Mouse (Mus musculus) MEL (cell line): ENCODE measurements around the gene Ak4.

ENCODE experiments used
- CHD2 ChIP-seq: IDR thresholded peaks from 2 replicates; pipeline ENCODE4 v1.6.1; 2011; ENCODE audit warnings: low read length, improper control_type of control experiment
- CTCF ChIP-seq, 3 experiments: IDR thresholded peaks in 2 of 3; conservative IDR thresholded peaks in 1 of 3; 2 replicates each; pipeline ENCODE4 v1.5.1; 2011 to 2012; ENCODE audit warnings: low read length in 3 of 3, low read depth in 2 of 3, mild to moderate bottlenecking in 2 of 3, improper control_type of control experiment in 1 of 3, inconsistent platforms in 1 of 3, mixed read lengths in 1 of 3, moderate library complexity in 1 of 3; ENCODE audit not compliant: control insufficient read depth in 1 of 3, insufficient read depth in 1 of 3, poor library complexity in 1 of 3, severe bottlenecking in 1 of 3
- E2F4 ChIP-seq: IDR thresholded peaks from 2 replicates; pipeline ENCODE4 v1.6.1; 2011; ENCODE audit warnings: low read depth, low read length, improper control_type of control experiment, borderline replicate concordance
- ELF1 ChIP-seq: IDR thresholded peaks from 2 replicates; pipeline ENCODE4 v1.6.1; 2014; ENCODE audit warnings: low read depth, mild to moderate bottlenecking, inconsistent platforms, low read length, improper control_type of control experiment, moderate library complexity
- EP300 ChIP-seq, 2 experiments: IDR thresholded peaks; 2 replicates each; pipeline ENCODE4 v1.6.1; 2011; ENCODE audit warnings: improper control_type of control experiment in 2 of 2, low read length in 2 of 2, low read depth in 1 of 2, mild to moderate bottlenecking in 1 of 2
- GABPA ChIP-seq: IDR thresholded peaks from 2 replicates; pipeline ENCODE4 v1.6.1; 2012; ENCODE audit warnings: low read depth, mild to moderate bottlenecking, inconsistent platforms, low read length, improper control_type of control experiment, moderate library complexity
- MXI1 ChIP-seq: IDR thresholded peaks from 2 replicates; pipeline ENCODE4 v1.6.1; 2011; ENCODE audit warnings: mild to moderate bottlenecking, low read depth, low read length, improper control_type of control experiment
- MYC ChIP-seq: IDR thresholded peaks from 2 replicates; pipeline ENCODE4 v1.6.1; 2011; ENCODE audit warnings: low read depth, mild to moderate bottlenecking, low read length, improper control_type of control experiment, moderate library complexity
- POLR2A ChIP-seq, 2 experiments: IDR thresholded peaks; 2 replicates each; pipeline ENCODE4 v1.6.1; 2011 to 2012; ENCODE audit warnings: low read length in 2 of 2, mild to moderate bottlenecking in 2 of 2, control low read depth in 1 of 2, improper control_type of control experiment in 1 of 2, low read depth in 1 of 2, moderate library complexity in 1 of 2; ENCODE audit not compliant: control insufficient read depth in 1 of 2, insufficient read depth in 1 of 2, poor library complexity in 1 of 2
- RAD21 ChIP-seq: IDR thresholded peaks from 2 replicates; pipeline ENCODE4 v1.6.1; 2011; ENCODE audit warnings: mild to moderate bottlenecking, low read depth, low read length, improper control_type of control experiment
- TBP ChIP-seq: IDR thresholded peaks from 2 replicates; pipeline ENCODE4 v1.8.0; 2011; ENCODE audit warnings: low read depth, low read length, improper control_type of control experiment
- USF1 ChIP-seq: IDR thresholded peaks from 2 replicates; pipeline ENCODE4 v1.6.1; 2014; ENCODE audit warnings: low read depth, mild to moderate bottlenecking, inconsistent platforms, low read length, improper control_type of control experiment, moderate library complexity
- ZMIZ1 ChIP-seq: IDR thresholded peaks from 2 replicates; pipeline ENCODE4 v1.6.1; 2012; ENCODE audit warnings: low read depth, mild to moderate bottlenecking, inconsistent platforms, low read length, improper control_type of control experiment, moderate library complexity

DNA sequence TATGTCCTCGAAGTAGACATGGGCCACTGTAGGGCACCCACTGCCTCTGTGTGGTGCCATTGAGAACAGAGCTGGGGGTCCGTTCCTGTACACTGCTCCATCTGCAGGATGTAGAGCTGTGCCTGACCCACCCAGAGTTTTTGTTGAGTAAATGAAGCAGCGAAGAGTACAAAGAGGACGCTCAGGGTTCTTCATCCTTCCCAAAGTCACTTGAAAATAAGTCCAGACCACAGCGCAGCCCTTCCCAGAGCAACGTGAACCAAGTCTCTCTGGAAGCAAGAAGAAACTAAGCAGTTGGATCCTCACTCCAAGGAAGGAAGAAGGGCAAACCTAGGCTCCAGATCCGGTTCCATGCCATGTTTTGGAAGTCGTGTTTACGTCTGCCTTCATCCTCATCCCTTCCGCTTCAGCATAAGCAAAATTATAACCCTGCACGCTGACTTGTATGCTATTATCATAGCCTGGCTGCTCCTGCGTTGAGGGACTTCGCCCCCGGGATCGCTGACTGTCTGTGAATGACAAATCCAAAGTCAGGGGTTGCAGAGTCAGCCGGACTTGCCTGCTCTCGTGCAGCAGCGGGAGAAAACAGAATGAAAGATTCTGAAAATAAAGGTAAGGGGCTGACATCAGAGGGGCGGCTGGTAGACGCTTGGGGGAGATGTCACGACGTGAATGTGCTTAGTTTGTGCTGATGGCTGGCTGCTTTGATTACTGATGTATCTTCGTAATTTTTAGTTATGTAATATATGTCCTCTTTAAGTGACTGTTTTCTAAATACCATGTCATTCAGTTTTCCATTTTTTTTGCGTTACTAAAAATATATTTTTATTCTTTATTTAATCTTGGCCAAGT is 88.7 kb downstream of the Ak4 start:
- TF ChIP-seq TBP (peak; percentile 89), POLR2A (IDR thresholded peaks at IDR 0.05; ENCODE audit: control insufficient read depth in 1 of 2, insufficient read depth in 1 of 2, low read depth in 1 of 2, low read length in 2 of 2, poor library complexity in 1 of 2) (peak; percentile 20 to 73; a peak in 2 of 4 replicates), MYC (0 out of 2 replicates have a peak, but pooled peaks have one; percentile 62), CTCF (IDR thresholded peaks at IDR 0.05 in 2 of 3, conservative IDR thresholded peaks at IDR 0.05 in 1 of 3; ENCODE audit: control insufficient read depth in 1 of 3, insufficient read depth in 1 of 3, low read depth in 2 of 3, low read length in 3 of 3, poor library complexity in 1 of 3, severe bottlenecking in 1 of 3) (peak in 2 of 3 experiments; percentile 0 to 13; a peak in 1 of 6 replicates), ZMIZ1 (no peak), RAD21 (peak; percentile 17), E2F4 (no peak), EP300 (IDR thresholded peaks at IDR 0.05; ENCODE audit: low read depth in 1 of 2, low read length in 2 of 2) (peak in 1 of 2 experiments; percentile 33; a peak in 2 of 4 replicates), USF1 (no peak), MXI1 (peak; percentile 85), CHD2 (no peak), ELF1 (peak; percentile 52; the same call in 1 of the 2 replicates), GABPA (no peak)
